In genomic region chr6:51754239-51754681, GRCm38 (mm10) we compare ENCODE assay signal across 14 mouse cellular contexts.
DNase-seq lines count a peak whose midpoint lies in the region; ATAC-seq and TF ChIP-seq lines count a peak whose summit lies in the region.
"Had no signal": no experiment of that assay in that cellular context is flagged by ENCODE, and none has a peak within 500 bp of the region (broad histone marks: within the 10 kb centered on the region; RNA-seq: fewer than 3 reads in every experiment).

No protein-coding gene starts in this region.

- WGBS in midbrain, postnatal 0 days = 40% methylated on average over 8 of the region's 8 CpGs
- 69% methylated on average over 8 of the region's 8 CpGs for WGBS in kidney, adult 2 months

- H3K4me3 ChIP-seq in midbrain, postnatal 0 days (ENCODE audit: low read depth, low read length) = no peak overlapping the region
- no peak overlapping the region for H3K4me3 ChIP-seq in kidney, adult 2 months (ENCODE audit: insufficient read depth, low read depth, low read length)
- H3K4me3 ChIP-seq: liver, embryonic 12.5 days; myocyte had no signal

- H3K4me1 ChIP-seq in midbrain, postnatal 0 days (ENCODE audit: insufficient read depth, low read length) = no peaks in the 10 kb centered on the region
- no peaks in the 10 kb centered on the region for H3K4me1 ChIP-seq in kidney, adult 2 months (ENCODE audit: control insufficient read depth, insufficient read depth, low read length)
- H3K4me1 ChIP-seq: liver, embryonic 12.5 days had no signal

- TF ChIP-seq POLR2A in kidney, adult 2 months (IDR thresholded peaks at IDR 0.05; ENCODE audit: low read depth, low read length) = no peak

- no peak for ATAC-seq in midbrain, postnatal 0 days (ENCODE audit: low FRiP score)
- ATAC-seq: liver, embryonic 12.5 days had no signal

- H3K27me3 ChIP-seq in midbrain, postnatal 0 days (ENCODE audit: insufficient read depth, low read length) = no peaks in the 10 kb centered on the region
- H3K27me3 ChIP-seq in kidney, adult 2 months (replicated peaks; ENCODE audit: control insufficient read depth, insufficient read depth, low read length) = no peaks in the 10 kb centered on the region

- no peak for TF ChIP-seq CTCF in midbrain, postnatal 0 days (IDR thresholded peaks at IDR 0.05)
- TF ChIP-seq CTCF in kidney, adult 2 months (conservative IDR thresholded peaks at IDR 0.05; ENCODE audit: insufficient read depth, insufficient read length, low read depth, low read length) = no peak

- peak; percentile 79 to 85 for DNase-seq in cerebellum, postnatal 10 days
- no peak for DNase-seq in cerebellum, adult 11-12 months
- DNase-seq in right cerebral cortex, adult 2 months (ENCODE audit: low spot score in 2 of 2) = peak; percentile 18 to 20
- DNase-seq in right cerebral cortex, postnatal 25 days = no peak
- DNase-seq in layer of hippocampus, adult 8-10 months (ENCODE audit: low spot score in 2 of 2) = peak; percentile 80 to 81
- peak; percentile 76 for DNase-seq in midbrain, postnatal 0 days (ENCODE audit: low spot score)
- no peak for DNase-seq in kidney, adult 2 months
- no peak for DNase-seq in gastrocnemius, adult 8-10 months (ENCODE audit: low spot score in 2 of 2)
- DNase-seq: adrenal gland, postnatal 36 days; heart, postnatal 4 days; lung, postnatal 36 days; thymus, adult 18-20 months had no signal

- H3K27ac ChIP-seq in midbrain, postnatal 0 days (ENCODE audit: low read depth, low read length) = peak overlapping the region; percentile 44; the same call in 1 of the 2 replicates
- H3K27ac ChIP-seq in kidney, adult 2 months (ENCODE audit: insufficient read depth, low read depth, low read length) = no peak overlapping the region
- H3K27ac ChIP-seq: liver, embryonic 12.5 days had no signal

- H3K36me3 ChIP-seq in midbrain, postnatal 0 days (ENCODE audit: insufficient read depth, low read length) = no peaks in the 10 kb centered on the region
- no peaks in the 10 kb centered on the region for H3K36me3 ChIP-seq in kidney, adult 2 months (ENCODE audit: control insufficient read depth, insufficient read depth, low read length)
- H3K36me3 ChIP-seq: liver, embryonic 12.5 days had no signal

- H3K9ac ChIP-seq in midbrain, postnatal 0 days (replicated peaks; ENCODE audit: low read length, poor library complexity, severe bottlenecking) = no peak overlapping the region
- H3K9ac ChIP-seq: liver, embryonic 12.5 days had no signal

- H3K4me2 ChIP-seq in midbrain, postnatal 0 days (ENCODE audit: low read depth, low read length, poor library complexity, severe bottlenecking) = no peak overlapping the region
- H3K4me2 ChIP-seq: liver, embryonic 12.5 days had no signal

- H3K9me3 ChIP-seq in midbrain, postnatal 0 days (ENCODE audit: low read length) = no peaks in the 10 kb centered on the region
- H3K9me3 ChIP-seq: liver, embryonic 12.5 days had no signal

Comparison
In these comparisons a context has a peak if more than half of its experiments do, and no peak if none do; other contexts are left out.
1. DNase-seq: peak in cerebellum, postnatal 10 days (2 of 2), right cerebral cortex, adult 2 months (2 of 2), layer of hippocampus, adult 8-10 months (2 of 2) and midbrain, postnatal 0 days (single experiment); none in cerebellum, adult 11-12 months (single experiment), right cerebral cortex, postnatal 25 days (single experiment), kidney, adult 2 months (single experiment) and gastrocnemius, adult 8-10 months (0 of 2).